Mouse (Mus musculus) layer of hippocampus, adult 9-10 months (tissue): ENCODE data around the gene Ctc1.
A peak's percentile ranks its signal among the peaks of the same experiment; 100 is the strongest.

ENCODE experiments used
- DNase-seq: peaks from one replicate; pipeline ENCODE4 v3.0.0; 2022; ENCODE audit warnings: low spot score

The Ctc1 gene

GRCm38 (mm10) chr11:69050748-69051147 lies 35.0 kb downstream of the Ctc1 start:
- no peak for DNase-seq

- no peak for DNase-seq
Measured at GRCm38 (mm10) chr11:69051771-69052170, 36.1 kb downstream of the Ctc1 start.

- DNase-seq: no peak
Measured at GRCm38 (mm10) chr11:69052824-69053421, 37.2 kb downstream of the Ctc1 start.

- no peak for DNase-seq
Measured at GRCm38 (mm10) chr11:69053848-69054247, 38.1 kb downstream of the Ctc1 start.

- no peak for DNase-seq
Measured at GRCm38 (mm10) chr11:69058265-69058664, 42.6 kb downstream of the Ctc1 start.

- no peak for DNase-seq
Measured at GRCm38 (mm10) chr11:69058729-69059356, 43.1 kb downstream of the Ctc1 start.

GRCm38 (mm10) chr11:69059357-69059974 lies 43.8 kb downstream of the Ctc1 start, which contains the start of gene Borcs6:
Gene Borcs6, plus strand, starts transcription at chr11:69059717.
- peak; percentile 91 for DNase-seq

- no peak for DNase-seq
Measured at GRCm38 (mm10) chr11:69059975-69060411, 44.3 kb downstream of the Ctc1 start.

- no peak for DNase-seq
Measured at GRCm38 (mm10) chr11:69060448-69061254, 44.9 kb downstream of the Ctc1 start.

- DNase-seq: no peak
Measured at GRCm38 (mm10) chr11:69061255-69061912, 45.7 kb downstream of the Ctc1 start.

- peak; percentile 87 for DNase-seq
Measured at GRCm38 (mm10) chr11:69062194-69062760, 46.6 kb downstream of the Ctc1 start.

- peak; percentile 99 for DNase-seq
Measured at GRCm38 (mm10) chr11:69062761-69063224, 47.1 kb downstream of the Ctc1 start.

- DNase-seq: no peak
Measured at GRCm38 (mm10) chr11:69063413-69064201, 47.9 kb downstream of the Ctc1 start.

GRCm38 (mm10) chr11:69064259-69065133 lies 48.8 kb downstream of the Ctc1 start:
- DNase-seq: no peak

- DNase-seq: no peak
Measured at GRCm38 (mm10) chr11:69065394-69065925, 49.7 kb downstream of the Ctc1 start.

- no peak for DNase-seq
Measured at GRCm38 (mm10) chr11:69066163-69066861, 50.6 kb downstream of the Ctc1 start.

- peak; percentile 79 for DNase-seq
Measured at GRCm38 (mm10) chr11:69066956-69067355, 51.2 kb downstream of the Ctc1 start.

- no peak for DNase-seq
Measured at GRCm38 (mm10) chr11:69067601-69068000, 51.9 kb downstream of the Ctc1 start.

GRCm38 (mm10) chr11:69070093-69070492 lies 54.4 kb downstream of the Ctc1 start:
- DNase-seq: no peak
